Mouse (Mus musculus) megakaryocyte, embryonic 14.5 days (primary cell): Measurements from ENCODE around the gene Tram2.

Experiments used
- FLI1 ChIP-seq: IDR thresholded peaks from 2 replicates; pipeline ENCODE4 v1.6.1; 2012; ENCODE audit warnings: low read length, inconsistent platforms, mixed read lengths
- GATA1 ChIP-seq: IDR thresholded peaks from 3 replicates; pipeline ENCODE4 v1.6.1; 2012; ENCODE audit warnings: mixed read lengths, low read length, inconsistent platforms, borderline replicate concordance

- TF ChIP-seq GATA1 (no peak), FLI1 (no peak)
Observed at GRCm38 (mm10) chr1:21124713-21125336, 45.8 kb upstream of the Tram2 start.
